Mouse (Mus musculus) stomach, embryonic 15.5 days (tissue): ENCODE measurements at regions not wholly inside any gene's neighbourhood (a gene's known extent, or its start where the extent isn't known, plus 50 kb on each side); places are given as distances from the start of the nearest gene placed in this dataset.
A peak's percentile ranks its signal among the peaks of the same experiment; 100 is the strongest.
"Not testable (repeated sequence)": the region's sequence is repeated elsewhere in the genome, so short reads cannot be mapped to it uniquely, and the experiment has no call there.

ENCODE experiments used
- ATAC-seq: fragments of 200-750 bp; cut with Nextera tagmentation; 2 replicates; pipeline ENCODE4 v1.8.0; 2017; ENCODE audit warnings: low read depth, moderate number of reproducible peaks, moderate TSS enrichment; ENCODE audit not compliant: insufficient read depth, low FRiP score
- H3K27ac ChIP-seq: fragments of 300-500 bp; sonication (generic); 2 replicates; pipeline ENCODE4 v1.5.1; 2015; ENCODE audit warnings: mild to moderate bottlenecking, inconsistent platforms
- H3K27me3 ChIP-seq: fragments of 300-500 bp; sonication (generic); replicated peaks from 2 replicates; pipeline ENCODE4 v1.6.1; 2015; ENCODE audit warnings: inconsistent platforms
- H3K36me3 ChIP-seq: fragments of 300-500 bp; sonication (generic); 2 replicates; pipeline ENCODE4 v1.6.1; 2015; ENCODE audit warnings: inconsistent platforms
- H3K4me1 ChIP-seq: fragments of 300-500 bp; sonication (generic); 2 replicates; pipeline ENCODE4 v1.6.1; 2015; ENCODE audit warnings: inconsistent platforms
- H3K4me2 ChIP-seq: fragments of 300-500 bp; sonication (generic); 2 replicates; pipeline ENCODE4 v1.6.1; 2015; ENCODE audit warnings: mild to moderate bottlenecking, inconsistent platforms
- H3K4me3 ChIP-seq: fragments of 300-500 bp; sonication (generic); replicated peaks from 2 replicates; pipeline ENCODE4 v1.5.1; 2015; ENCODE audit warnings: inconsistent platforms
- H3K9ac ChIP-seq: fragments of 300-500 bp; sonication (generic); 2 replicates; pipeline ENCODE4 v1.6.1; 2015; ENCODE audit warnings: inconsistent platforms
- H3K9me3 ChIP-seq: fragments of 300-500 bp; sonication (generic); 2 replicates; pipeline ENCODE4 v1.6.1; 2016; ENCODE audit warnings: inconsistent platforms
- WGBS: fragments of 180-500 bp; shearing (Covaris S2); methylation state at CpG from one replicate; pipeline ENCODE4 v1.1.7; 2015; 5-methylcytosine and 5-hydroxymethylcytosine counted together

- ATAC-seq, result no peak
- no peak overlapping the region for H3K9ac ChIP-seq
- H3K4me1 ChIP-seq, result peaks cover 1% of the 10 kb centered on the region; the same call in 1 of the 2 replicates
- no peak overlapping the region for H3K4me2 ChIP-seq
- no peak overlapping the region for H3K4me3 ChIP-seq
- 21% methylated on average over 5 of the region's 5 CpGs for WGBS
- no peaks in the 10 kb centered on the region for H3K36me3 ChIP-seq
- H3K27me3 ChIP-seq, result no peaks in the 10 kb centered on the region
- no peak overlapping the region for H3K27ac ChIP-seq
- no peaks in the 10 kb centered on the region for H3K9me3 ChIP-seq
These were observed 75.5 kb upstream of the Acpp start for GRCm38 (mm10) chr9:104413021-104413420.

GRCm38 (mm10) chr9:104410211-104410610 is 72.7 kb upstream of the Acpp start:
- ATAC-seq, result no peak
- no peaks in the 10 kb centered on the region for H3K36me3 ChIP-seq
- no peak overlapping the region for H3K4me3 ChIP-seq
- peaks cover 4% of the 10 kb centered on the region; the same call in 1 of the 2 replicates for H3K4me1 ChIP-seq
- no peaks in the 10 kb centered on the region for H3K27me3 ChIP-seq
- no peak overlapping the region for H3K4me2 ChIP-seq
- 4% methylated on average over 5 of the region's 5 CpGs for WGBS
- no peak overlapping the region for H3K27ac ChIP-seq
- no peak overlapping the region for H3K9ac ChIP-seq
- no peaks in the 10 kb centered on the region for H3K9me3 ChIP-seq

DNA sequence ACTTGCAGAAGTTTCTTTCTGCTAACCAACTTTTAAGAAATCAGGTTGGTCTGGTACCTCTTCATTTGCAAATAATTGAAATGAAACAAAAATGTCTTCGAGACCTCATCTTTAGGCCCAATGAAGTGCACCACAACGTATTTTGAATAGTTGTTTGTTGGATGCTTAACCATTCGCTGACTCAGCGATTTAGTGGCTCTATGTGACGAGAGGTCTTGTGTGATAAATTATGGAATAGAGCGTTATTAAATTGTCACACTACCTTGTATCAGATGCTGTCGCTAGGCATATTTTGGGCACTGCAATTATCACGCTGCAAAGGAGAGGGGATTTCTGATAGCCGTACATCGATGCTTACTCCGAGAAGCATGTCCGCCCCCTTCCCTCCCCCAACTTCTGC is 71.8 kb upstream of the Acpp start:
- H3K27ac ChIP-seq, result no peak overlapping the region
- H3K4me2 ChIP-seq, result peak overlapping the region; percentile 56
- 19% methylated on average over 12 of the region's 12 CpGs for WGBS
- H3K9me3 ChIP-seq, result no peaks in the 10 kb centered on the region
- H3K27me3 ChIP-seq, result no peaks in the 10 kb centered on the region
- ATAC-seq, result no peak
- H3K4me1 ChIP-seq, result peaks cover 4% of the 10 kb centered on the region; the same call in 1 of the 2 replicates
- no peak overlapping the region for H3K9ac ChIP-seq
- H3K4me3 ChIP-seq, result peak overlapping the region; percentile 29
- no peaks in the 10 kb centered on the region for H3K36me3 ChIP-seq

DNA sequence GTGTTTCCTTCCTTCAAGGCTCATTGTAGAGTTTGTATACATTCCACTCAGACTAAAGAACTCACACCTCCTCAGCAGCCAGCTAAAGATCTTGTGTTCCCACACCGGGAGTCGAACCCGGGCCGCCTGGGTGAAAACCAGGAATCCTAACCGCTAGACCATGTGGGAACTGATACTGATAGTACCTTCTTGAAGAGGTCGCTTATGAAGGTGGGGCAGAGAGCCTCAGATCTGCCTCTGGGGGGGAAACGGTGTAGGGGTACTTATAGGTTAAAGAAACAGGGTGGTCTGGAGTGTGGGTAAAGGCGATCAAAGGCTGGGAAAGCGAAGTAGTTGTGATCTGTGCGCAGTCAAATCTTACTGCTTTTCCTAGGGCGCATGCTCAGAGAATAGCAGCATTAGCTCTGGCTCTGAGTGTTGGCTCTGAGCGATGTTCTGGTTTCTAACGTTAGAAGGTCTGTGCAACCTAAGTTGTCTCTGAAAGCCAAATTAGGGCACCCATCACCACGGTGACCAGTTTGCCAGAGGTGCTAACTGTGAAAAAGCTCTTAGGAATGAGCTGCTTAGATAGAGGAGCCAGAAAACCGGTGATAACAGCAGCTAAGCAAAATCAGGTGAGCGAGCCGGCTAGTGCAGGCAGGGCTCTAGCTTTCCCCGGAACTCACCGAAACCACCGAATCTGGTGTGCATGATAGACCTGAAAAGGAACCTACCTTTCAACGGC is 71.2 kb upstream of the Acpp start:
- Histone ChIP-seq H3K27ac (no peak overlapping the region), H3K9ac (no peak overlapping the region), H3K36me3 (no peaks in the 10 kb centered on the region), H3K4me3 (peak overlapping the region; percentile 29), H3K27me3 (no peaks in the 10 kb centered on the region), H3K9me3 (no peaks in the 10 kb centered on the region), H3K4me2 (peak overlapping the region; percentile 56), H3K4me1 (peaks cover 4% of the 10 kb centered on the region; the same call in 1 of the 2 replicates)
- WGBS, result 17% methylated on average over 21 of the region's 21 CpGs
- peak; percentile 51 for ATAC-seq

GRCm38 (mm10) chr9:104407559-104408376 is 70.2 kb upstream of the Acpp start:
- no peaks in the 10 kb centered on the region for H3K36me3 ChIP-seq
- ATAC-seq, result peak; percentile 69; the same call in 1 of the 2 replicates
- H3K4me1 ChIP-seq, result peaks cover 4% of the 10 kb centered on the region; the same call in 1 of the 2 replicates
- no peaks in the 10 kb centered on the region for H3K27me3 ChIP-seq
- H3K4me3 ChIP-seq, result peak overlapping the region; percentile 28
- 20% methylated on average over 17 of the region's 18 CpGs for WGBS
- H3K9ac ChIP-seq, result no peak overlapping the region
- no peaks in the 10 kb centered on the region for H3K9me3 ChIP-seq
- H3K27ac ChIP-seq, result no peak overlapping the region
- H3K4me2 ChIP-seq, result peak overlapping the region; percentile 56

DNA sequence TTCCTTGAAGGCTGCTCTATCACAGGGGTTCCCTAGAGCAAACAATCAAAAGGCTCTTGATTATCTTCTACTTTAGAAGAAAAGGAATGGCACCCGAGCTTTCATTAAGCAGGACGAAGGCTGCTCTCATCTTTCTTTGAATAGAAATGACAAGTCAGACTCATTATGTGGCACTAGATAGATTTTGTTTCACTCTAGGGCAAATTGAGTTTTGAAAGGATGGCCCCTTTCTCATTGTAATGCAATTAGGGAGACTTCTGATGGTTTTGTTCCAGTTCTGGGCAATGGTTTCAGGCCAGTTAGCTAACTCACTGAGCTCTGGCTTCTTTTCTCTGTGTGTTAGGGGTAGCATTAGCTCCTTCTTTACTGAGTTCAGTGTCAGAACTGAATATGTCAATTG is 69.5 kb upstream of the Acpp start:
- no peak overlapping the region for H3K4me2 ChIP-seq
- no peak overlapping the region for H3K4me3 ChIP-seq
- peaks cover 4% of the 10 kb centered on the region; the same call in 1 of the 2 replicates for H3K4me1 ChIP-seq
- no peaks in the 10 kb centered on the region for H3K36me3 ChIP-seq
- no peak for ATAC-seq
- H3K9me3 ChIP-seq, result no peaks in the 10 kb centered on the region
- H3K9ac ChIP-seq, result no peak overlapping the region
- H3K27ac ChIP-seq, result no peak overlapping the region
- no peaks in the 10 kb centered on the region for H3K27me3 ChIP-seq
- 66% methylated on average over 2 of the region's 2 CpGs for WGBS

GRCm38 (mm10) chr9:104406491-104406890 is 68.9 kb upstream of the Acpp start:
- Histone ChIP-seq H3K27me3 (no peaks in the 10 kb centered on the region), H3K27ac (no peak overlapping the region), H3K4me2 (no peak overlapping the region), H3K4me3 (no peak overlapping the region), H3K9ac (no peak overlapping the region), H3K36me3 (no peaks in the 10 kb centered on the region), H3K4me1 (peaks cover 4% of the 10 kb centered on the region; the same call in 1 of the 2 replicates), H3K9me3 (no peaks in the 10 kb centered on the region)
- ATAC-seq, result no peak
- 55% methylated on average over 7 of the region's 7 CpGs for WGBS

DNA sequence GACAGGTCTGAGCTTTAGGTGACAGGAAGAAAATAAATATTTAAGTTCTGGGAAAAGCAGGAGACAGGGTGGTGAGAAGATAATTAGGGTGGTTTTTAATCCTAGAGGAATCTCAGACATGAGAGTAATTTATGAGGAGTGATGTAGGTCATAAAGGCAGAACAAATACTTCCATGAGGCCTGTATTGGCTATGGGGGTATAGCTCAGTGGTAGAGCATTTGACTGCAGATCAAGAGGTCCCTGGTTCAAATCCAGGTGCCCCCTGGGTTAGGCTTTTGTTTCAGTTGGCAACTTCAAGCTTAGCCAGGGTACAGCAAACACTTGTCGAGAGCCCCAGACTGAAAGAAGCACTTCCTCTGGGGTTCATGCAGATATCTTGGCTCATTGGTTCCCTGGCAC is 66.3 kb upstream of the Acpp start:
- H3K27me3 ChIP-seq, result no peaks in the 10 kb centered on the region
- WGBS, result 58% methylated on average over 1 of the region's 1 CpGs
- no peaks in the 10 kb centered on the region for H3K9me3 ChIP-seq
- H3K27ac ChIP-seq, result no peak overlapping the region
- no peak overlapping the region for H3K9ac ChIP-seq
- H3K36me3 ChIP-seq, result no peaks in the 10 kb centered on the region
- peaks cover 4% of the 10 kb centered on the region; the same call in 1 of the 2 replicates for H3K4me1 ChIP-seq
- no peak for ATAC-seq
- no peak overlapping the region for H3K4me2 ChIP-seq
- H3K4me3 ChIP-seq, result no peak overlapping the region

DNA sequence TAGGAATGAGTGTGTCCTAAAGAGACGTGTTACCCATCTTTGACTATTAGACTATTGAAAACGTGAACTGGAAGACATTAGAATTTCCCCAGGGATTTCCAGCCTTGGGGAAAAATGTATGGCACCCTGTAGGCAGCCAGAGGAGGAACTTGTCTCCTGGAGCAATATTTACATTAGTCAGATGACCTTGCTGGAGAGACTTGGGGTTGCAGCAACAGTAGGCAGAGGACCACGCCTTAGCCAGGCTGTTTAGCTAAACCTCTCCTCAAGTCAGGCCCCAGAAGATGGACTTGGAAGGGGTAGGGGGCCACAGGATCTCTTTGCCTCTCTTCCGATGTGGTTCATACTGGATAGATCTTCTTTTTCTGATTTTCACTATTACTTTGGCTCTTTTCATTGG is 64.1 kb upstream of the Acpp start:
- Histone ChIP-seq H3K9ac (no peak overlapping the region), H3K27me3 (no peaks in the 10 kb centered on the region), H3K4me3 (no peak overlapping the region), H3K36me3 (no peaks in the 10 kb centered on the region), H3K9me3 (no peaks in the 10 kb centered on the region), H3K27ac (no peak overlapping the region), H3K4me1 (no peaks in the 10 kb centered on the region), H3K4me2 (no peak overlapping the region)
- 61% methylated on average over 4 of the region's 4 CpGs for WGBS
- 0 out of 2 replicates have a peak, but pooled peaks have one; percentile 43 for ATAC-seq

DNA sequence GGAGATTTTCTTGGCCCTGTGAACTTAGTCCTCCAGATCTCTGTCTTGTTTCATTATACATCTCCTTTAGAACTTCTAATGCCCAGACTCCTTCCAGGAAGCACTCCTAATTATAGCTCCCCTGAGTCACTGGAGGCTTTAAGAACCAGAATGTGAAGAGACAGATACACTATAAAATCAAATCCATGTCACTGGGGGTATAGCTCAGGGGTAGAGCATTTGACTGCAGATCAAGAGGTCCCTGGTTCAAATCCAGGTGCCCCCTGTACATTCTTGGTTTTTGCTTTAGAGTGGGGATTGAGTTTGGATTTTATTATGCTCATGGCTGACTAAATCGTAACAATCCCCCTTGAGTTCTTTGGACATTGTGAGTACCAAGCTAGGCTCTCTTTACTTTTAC is 62.4 kb upstream of the Acpp start:
- Histone ChIP-seq H3K27ac (no peak overlapping the region), H3K4me3 (no peak overlapping the region), H3K4me1 (no peaks in the 10 kb centered on the region), H3K27me3 (no peaks in the 10 kb centered on the region), H3K36me3 (no peaks in the 10 kb centered on the region), H3K4me2 (no peak overlapping the region), H3K9me3 (no peaks in the 10 kb centered on the region), H3K9ac (no peak overlapping the region)
- no peak for ATAC-seq
- WGBS, result 89% methylated on average over 1 of the region's 1 CpGs

GRCm38 (mm10) chr9:104398484-104398883 is 60.9 kb upstream of the Acpp start:
- not testable (repeated sequence) for H3K36me3 ChIP-seq, H3K9ac ChIP-seq, H3K4me3 ChIP-seq, H3K9me3 ChIP-seq, H3K27ac ChIP-seq, ATAC-seq, H3K27me3 ChIP-seq, H3K4me2 ChIP-seq, H3K4me1 ChIP-seq
- WGBS, result 58% methylated on average over 4 of the region's 4 CpGs

DNA sequence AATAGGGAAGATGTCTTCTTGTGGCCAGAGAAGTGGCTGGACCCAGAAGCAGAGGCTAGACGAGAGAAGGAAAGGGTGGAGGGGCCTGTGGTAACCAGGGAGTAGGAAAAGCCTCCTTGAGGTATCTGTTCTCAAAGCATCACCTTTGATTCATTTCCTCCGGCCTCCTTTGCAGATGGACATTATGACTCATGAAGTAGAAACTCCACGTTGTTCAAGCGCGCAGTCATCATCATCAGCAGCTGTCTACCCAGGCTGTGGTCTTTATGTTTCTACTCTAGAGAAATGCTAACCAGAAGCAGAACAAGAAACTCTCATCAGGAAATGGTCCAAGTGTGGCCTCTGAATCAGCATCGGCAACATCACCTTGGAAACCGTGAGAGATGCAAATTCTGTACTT is 50.3 kb upstream of the Acpp start:
- 86% methylated on average over 7 of the region's 7 CpGs for WGBS
- H3K4me3 ChIP-seq, result no peak overlapping the region
- no peak overlapping the region for H3K27ac ChIP-seq
- no peak overlapping the region for H3K4me2 ChIP-seq
- no peaks in the 10 kb centered on the region for H3K27me3 ChIP-seq
- no peaks in the 10 kb centered on the region for H3K4me1 ChIP-seq
- no peaks in the 10 kb centered on the region for H3K36me3 ChIP-seq
- no peaks in the 10 kb centered on the region for H3K9me3 ChIP-seq
- no peak overlapping the region for H3K9ac ChIP-seq
- no peak for ATAC-seq
